Mouse (Mus musculus) adipocyte (in vitro differentiated cells): ENCODE data around the gene Suclg2.
A peak's percentile ranks its signal among the peaks of the same experiment; 100 is the strongest.

Experiments used
- DNase-seq: peaks from one replicate; pipeline ENCODE4 v3.0.0-alpha.2; 2016; ENCODE audit warnings: low spot score

The Suclg2 gene

GRCm38 (mm10) chr6:95718031-95718968 lies at the start of gene Suclg2:
Gene Suclg2, minus strand, starts transcription at chr6:95718800.
- peak; percentile 94 for DNase-seq

GRCm38 (mm10) chr6:95766566-95766965 lies 48.0 kb upstream of the Suclg2 start:
- no peak for DNase-seq

- DNase-seq: no peak
These were observed 41.1 kb upstream of the Suclg2 start for GRCm38 (mm10) chr6:95759558-95760172.

- peak; percentile 18 for DNase-seq
These were observed 23.8 kb upstream of the Suclg2 start for GRCm38 (mm10) chr6:95742378-95742777.

GRCm38 (mm10) chr6:95731570-95732367 lies 13.2 kb upstream of the Suclg2 start:
- no peak for DNase-seq

GRCm38 (mm10) chr6:95729399-95729798 lies 10.8 kb upstream of the Suclg2 start:
- DNase-seq: no peak

GRCm38 (mm10) chr6:95725281-95725680 lies 6.7 kb upstream of the Suclg2 start:
- no peak for DNase-seq

- DNase-seq: no peak
These were observed 4.8 kb upstream of the Suclg2 start for GRCm38 (mm10) chr6:95723361-95723760.

- DNase-seq: no peak
These were observed 1.2 kb upstream of the Suclg2 start for GRCm38 (mm10) chr6:95719791-95720190.

GRCm38 (mm10) chr6:95718969-95719333 lies 351 bp upstream of the Suclg2 start:
- DNase-seq: no peak

GRCm38 (mm10) chr6:95717071-95717470 lies 1.5 kb downstream of the Suclg2 start:
- peak; percentile 19 for DNase-seq

- no peak for DNase-seq
These were observed 2.1 kb downstream of the Suclg2 start for GRCm38 (mm10) chr6:95716476-95716875.

- peak; percentile 87 for DNase-seq
These were observed 5.4 kb downstream of the Suclg2 start for GRCm38 (mm10) chr6:95713245-95713644.

GRCm38 (mm10) chr6:95712081-95712480 lies 6.5 kb downstream of the Suclg2 start:
- no peak for DNase-seq

- DNase-seq: no peak
These were observed 6.9 kb downstream of the Suclg2 start for GRCm38 (mm10) chr6:95711671-95712070.

GRCm38 (mm10) chr6:95710886-95711285 lies 7.7 kb downstream of the Suclg2 start:
- no peak for DNase-seq

GRCm38 (mm10) chr6:95709531-95709930 lies 9.1 kb downstream of the Suclg2 start:
- no peak for DNase-seq

GRCm38 (mm10) chr6:95709106-95709505 lies 9.5 kb downstream of the Suclg2 start:
- DNase-seq: no peak

- DNase-seq: no peak
These were observed 14.0 kb downstream of the Suclg2 start for GRCm38 (mm10) chr6:95704626-95705025.

- DNase-seq: peak; percentile 77
These were observed 16.4 kb downstream of the Suclg2 start for GRCm38 (mm10) chr6:95702200-95702599.

- DNase-seq: no peak
These were observed 16.8 kb downstream of the Suclg2 start for GRCm38 (mm10) chr6:95701786-95702185.

GRCm38 (mm10) chr6:95700981-95701610 lies 17.5 kb downstream of the Suclg2 start:
- no peak for DNase-seq
